Mouse (Mus musculus): Measurements from ENCODE around the gene Calr.

GRCm38 (mm10) chr8:84825636-84826035 lies 21.1 kb downstream of the Calr start:
- TF ChIP-seq POLR2A (IDR thresholded peaks at IDR 0.05; ENCODE audit: insufficient read length, low read depth) (no peak), E2F4 (IDR thresholded peaks at IDR 0.05; ENCODE audit: insufficient read depth) (no peak), USF1 (IDR thresholded peaks at IDR 0.05; ENCODE audit: low read depth) (no peak), POLR2AphosphoS2 (IDR thresholded peaks at IDR 0.05; ENCODE audit: insufficient read length, low read depth) (no peak)
